Mouse (Mus musculus) midbrain, postnatal 0 days (tissue): ENCODE results near the gene Ttyh2. TPM values are rescaled to one million over a fixed set of nuclear protein-coding genes. Genes with fewer than 3 reads are reported as not detected.

ENCODE experiments used
- ATAC-seq: fragments of 200-750 bp; cut with Nextera tagmentation; 2 replicates; pipeline ENCODE4 v1.8.0; 2017; ENCODE audit warnings: moderate number of reproducible peaks, mild to moderate bottlenecking, moderate TSS enrichment, moderate library complexity; ENCODE audit not compliant: low FRiP score
- DNase-seq: peaks from one replicate; pipeline ENCODE4 v3.0.0-alpha.2; 2015; ENCODE audit warnings: low spot score
- H3K27ac ChIP-seq: fragments of 300-500 bp; sonication (generic); 2 replicates; pipeline ENCODE4 v1.5.1; 2014; ENCODE audit warnings: low read depth, mild to moderate bottlenecking, low read length, mixed read lengths
- H3K27me3 ChIP-seq: fragments of 300-500 bp; sonication (generic); 2 replicates; pipeline ENCODE4 v1.6.1; 2014; ENCODE audit warnings: low read length, control low read depth, mixed read lengths; ENCODE audit not compliant: insufficient read depth
- H3K36me3 ChIP-seq: fragments of 300-500 bp; sonication (generic); 2 replicates; pipeline ENCODE4 v1.6.1; 2014; ENCODE audit warnings: low read length, control low read depth, mixed read lengths; ENCODE audit not compliant: insufficient read depth
- H3K4me1 ChIP-seq: fragments of 300-500 bp; sonication (generic); 2 replicates; pipeline ENCODE4 v1.6.1; 2014; ENCODE audit warnings: mild to moderate bottlenecking, control low read depth, antibody characterized with exemption, low read length, mixed read lengths; ENCODE audit not compliant: insufficient read depth
- H3K4me2 ChIP-seq: fragments of 300-500 bp; sonication (generic); 2 replicates; pipeline ENCODE4 v1.6.1; 2014; ENCODE audit warnings: low read depth, mild to moderate bottlenecking, low read length, mixed read lengths; ENCODE audit not compliant: poor library complexity, severe bottlenecking
- H3K4me3 ChIP-seq: fragments of 300-500 bp; sonication (generic); 2 replicates; pipeline ENCODE4 v1.5.1; 2014; ENCODE audit warnings: low read depth, mild to moderate bottlenecking, low read length, moderate library complexity
- H3K9ac ChIP-seq: fragments of 300-500 bp; sonication (generic); replicated peaks from 2 replicates; pipeline ENCODE4 v1.6.1; 2014; ENCODE audit warnings: mild to moderate bottlenecking, low read length, moderate library complexity, mixed read lengths; ENCODE audit not compliant: poor library complexity, severe bottlenecking
- H3K9me3 ChIP-seq: fragments of 300-500 bp; sonication (generic); 2 replicates; pipeline ENCODE4 v1.6.1; 2016; ENCODE audit warnings: low read length, control low read depth
- CTCF ChIP-seq: IDR thresholded peaks from 2 replicates; pipeline ENCODE4 v1.5.1; 2016; ENCODE audit warnings: antibody characterized with exemption, mild to moderate bottlenecking
- WGBS: fragments of 180-500 bp; shearing (Covaris S2); extraction: QIAGEN DNeasy Blood & Tissue Kit; methylation state at CpG from one replicate; pipeline ENCODE4 v1.1.7; 2014; 5-methylcytosine and 5-hydroxymethylcytosine counted together
- polyA plus RNA-seq: library from polyadenylated mRNA; unstranded; fragments of >200 nt; fragmentation: Nextera tagmentation; extraction: Ambion mirVana; gene quantifications from 2 replicates; pipeline ENCODE4 v1.2.1, GENCODE M21; 2015
- total RNA-seq: library from RNA; depleted of rRNA; stranded (reverse); fragments of >200 nt; gene quantifications from 2 replicates; pipeline ENCODE4 v1.2.3, GENCODE M21; 2014

The Ttyh2 gene
- total and polyA plus RNA-seq, 2 experiments from 2014 or later = 27.1 to 58.2 TPM

DNA sequence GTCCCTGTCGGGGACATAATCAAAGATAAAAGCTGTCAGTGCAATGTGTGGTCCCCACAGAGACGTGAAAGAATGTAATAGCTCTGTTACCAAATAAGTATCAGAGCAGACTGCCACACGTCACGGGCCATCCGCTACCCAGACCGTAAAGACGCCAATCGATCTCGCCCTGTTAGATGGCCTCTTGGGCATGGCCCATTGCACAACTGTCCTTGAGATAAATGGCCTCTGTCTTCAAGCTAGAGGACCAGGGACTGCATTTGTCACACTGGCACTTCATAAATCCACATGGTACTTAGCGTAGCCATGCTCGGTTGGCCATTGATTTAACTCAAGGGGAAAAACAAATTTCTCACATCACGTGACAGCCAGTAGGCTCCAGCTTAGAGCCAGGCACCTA lies 36.6 kb downstream of the Ttyh2 start:
- H3K36me3 ChIP-seq = no peaks in the 10 kb centered on the region; the same call in 1 of the 2 replicates
- no peak overlapping the region for H3K4me3 ChIP-seq
- WGBS = 87% methylated on average over 12 of the region's 12 CpGs
- no peaks in the 10 kb centered on the region for H3K4me1 ChIP-seq
- TF ChIP-seq CTCF = no peak
- no peak overlapping the region for H3K4me2 ChIP-seq
- no peaks in the 10 kb centered on the region for H3K9me3 ChIP-seq
- no peak overlapping the region for H3K27ac ChIP-seq
- DNase-seq (no peak), ATAC-seq (no peak)
- H3K9ac ChIP-seq = no peak overlapping the region
- H3K27me3 ChIP-seq = no peaks in the 10 kb centered on the region

DNA sequence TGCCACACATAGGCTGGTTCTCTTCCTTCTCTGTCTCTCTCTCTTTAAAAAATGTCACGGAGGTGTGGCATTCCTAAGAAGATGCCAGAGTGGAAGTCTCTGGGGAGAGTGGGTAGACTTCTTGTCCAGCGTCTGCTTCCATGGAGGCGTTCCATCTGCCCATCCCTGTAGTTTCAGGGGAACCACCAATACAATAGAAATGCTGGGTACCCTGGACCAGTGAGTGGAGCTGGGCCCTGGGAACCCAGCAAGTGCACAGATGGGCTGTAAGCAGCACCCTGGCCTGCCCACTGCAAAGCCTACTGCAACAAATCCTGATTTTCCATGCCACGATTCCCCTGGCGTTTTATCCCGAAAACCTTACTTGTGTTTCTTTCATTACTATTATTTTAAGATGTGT lies 39.3 kb downstream of the Ttyh2 start:
- TF ChIP-seq CTCF = no peak
- ATAC-seq (no peak), DNase-seq (no peak)
- H3K4me3 ChIP-seq = no peak overlapping the region
- H3K27me3 ChIP-seq = no peaks in the 10 kb centered on the region
- no peaks in the 10 kb centered on the region for H3K36me3 ChIP-seq
- H3K9me3 ChIP-seq = no peaks in the 10 kb centered on the region
- 73% methylated on average over 6 of the region's 6 CpGs for WGBS
- H3K4me1 ChIP-seq = no peaks in the 10 kb centered on the region
- no peak overlapping the region for H3K27ac ChIP-seq
- no peak overlapping the region for H3K4me2 ChIP-seq
- H3K9ac ChIP-seq = no peak overlapping the region

- no peaks in the 10 kb centered on the region for H3K27me3 ChIP-seq
- ATAC-seq (no peak), DNase-seq (no peak)
- no peak overlapping the region for H3K9ac ChIP-seq
- no peaks in the 10 kb centered on the region for H3K4me1 ChIP-seq
- no peak for TF ChIP-seq CTCF
- no peaks in the 10 kb centered on the region for H3K36me3 ChIP-seq
- WGBS = 74% methylated on average over 7 of the region's 7 CpGs
- no peak overlapping the region for H3K4me3 ChIP-seq
- no peaks in the 10 kb centered on the region for H3K9me3 ChIP-seq
- no peak overlapping the region for H3K4me2 ChIP-seq
- H3K27ac ChIP-seq = no peak overlapping the region
Measured at GRCm38 (mm10) chr11:114715531-114715930, 40.3 kb downstream of the Ttyh2 start.

GRCm38 (mm10) chr11:114720535-114720934 lies 45.3 kb downstream of the Ttyh2 start:
- H3K4me1 ChIP-seq = no peaks in the 10 kb centered on the region
- H3K9ac ChIP-seq = no peak overlapping the region
- no peak for DNase-seq
- no peaks in the 10 kb centered on the region for H3K36me3 ChIP-seq
- H3K4me3 ChIP-seq = no peak overlapping the region
- H3K27ac ChIP-seq = no peak overlapping the region
- no peaks in the 10 kb centered on the region for H3K27me3 ChIP-seq
- no peak for ATAC-seq
- H3K4me2 ChIP-seq = no peak overlapping the region
- H3K9me3 ChIP-seq = no peaks in the 10 kb centered on the region
- TF ChIP-seq CTCF = no peak
- 89% methylated on average over 10 of the region's 10 CpGs for WGBS

- peaks cover 2% of the 10 kb centered on the region; the same call in 1 of the 2 replicates for H3K4me1 ChIP-seq
- TF ChIP-seq CTCF = no peak
- no peaks in the 10 kb centered on the region for H3K9me3 ChIP-seq
- H3K27ac ChIP-seq = no peak overlapping the region
- H3K27me3 ChIP-seq = no peaks in the 10 kb centered on the region
- H3K4me2 ChIP-seq = no peak overlapping the region
- ATAC-seq (no peak), DNase-seq (no peak)
- no peak overlapping the region for H3K9ac ChIP-seq
- no peaks in the 10 kb centered on the region for H3K36me3 ChIP-seq
- 79% methylated on average over 8 of the region's 8 CpGs for WGBS
- no peak overlapping the region for H3K4me3 ChIP-seq
Measured at GRCm38 (mm10) chr11:114722438-114722837, 47.2 kb downstream of the Ttyh2 start.

- Histone ChIP-seq H3K36me3 (no peaks in the 10 kb centered on the region), H3K9ac (no peak overlapping the region), H3K4me2 (no peak overlapping the region), H3K9me3 (no peaks in the 10 kb centered on the region), H3K4me1 (peaks cover 8% of the 10 kb centered on the region), H3K4me3 (no peak overlapping the region), H3K27ac (no peak overlapping the region), H3K27me3 (no peaks in the 10 kb centered on the region)
- DNase-seq = no peak
- TF ChIP-seq CTCF = no peak
- 78% methylated on average over 13 of the region's 13 CpGs for WGBS
- ATAC-seq = no peak
Measured at GRCm38 (mm10) chr11:114723030-114723429, 47.8 kb downstream of the Ttyh2 start.
